Mouse (Mus musculus): ENCODE measurements around the gene Sf1.

The Sf1 gene

GRCm38 (mm10) chr19:6420481-6421210 lies 57.2 kb downstream of the Sf1 start:
- TF ChIP-seq POU5F1 (IDR thresholded peaks at IDR 0.05; ENCODE audit: borderline replicate concordance, low read length) (no peak), CTCF (conservative IDR thresholded peaks at IDR 0.05; ENCODE audit: low read length) (no peak), NANOG (IDR thresholded peaks at IDR 0.05; ENCODE audit: borderline replicate concordance, low read length) (no peak)
- peaks cover 70% of the 10 kb centered on the region for H3K4me1 ChIP-seq (replicated peaks; ENCODE audit: low read depth, low read length)
- no peaks in the 10 kb centered on the region for H3K9me3 ChIP-seq (ENCODE audit: low read length)
- H3K36me3 ChIP-seq (ENCODE audit: insufficient read depth, low read length) = 0 out of 2 replicates have a peak, but pooled peaks cover 2% of the 10 kb centered on the region
- peaks cover 58% of the 10 kb centered on the region for H3K27me3 ChIP-seq (ENCODE audit: insufficient read depth, low read length)
- peak overlapping the region; percentile 32 for H3K4me3 ChIP-seq (replicated peaks; ENCODE audit: low read length)

GRCm38 (mm10) chr19:6421211-6421590 lies 57.7 kb downstream of the Sf1 start:
- peaks cover 64% of the 10 kb centered on the region for H3K27me3 ChIP-seq (ENCODE audit: insufficient read depth, low read length)
- peaks cover 70% of the 10 kb centered on the region for H3K4me1 ChIP-seq (replicated peaks; ENCODE audit: low read depth, low read length)
- no peak overlapping the region for H3K4me3 ChIP-seq (replicated peaks; ENCODE audit: low read length)
- no peaks in the 10 kb centered on the region for H3K9me3 ChIP-seq (ENCODE audit: low read length)
- TF ChIP-seq POU5F1 (IDR thresholded peaks at IDR 0.05; ENCODE audit: borderline replicate concordance, low read length) (no peak), NANOG (IDR thresholded peaks at IDR 0.05; ENCODE audit: borderline replicate concordance, low read length) (no peak), CTCF (conservative IDR thresholded peaks at IDR 0.05; ENCODE audit: low read length) (no peak)
- H3K36me3 ChIP-seq (ENCODE audit: insufficient read depth, low read length) = no peaks in the 10 kb centered on the region

GRCm38 (mm10) chr19:6422014-6422413 lies 58.5 kb downstream of the Sf1 start:
- Histone ChIP-seq H3K4me1 (replicated peaks; ENCODE audit: low read depth, low read length) (peaks cover 68% of the 10 kb centered on the region), H3K4me3 (replicated peaks; ENCODE audit: low read length) (no peak overlapping the region), H3K36me3 (ENCODE audit: insufficient read depth, low read length) (no peaks in the 10 kb centered on the region), H3K9me3 (ENCODE audit: low read length) (no peaks in the 10 kb centered on the region), H3K27me3 (ENCODE audit: insufficient read depth, low read length) (peaks cover 69% of the 10 kb centered on the region)
- TF ChIP-seq POU5F1 (IDR thresholded peaks at IDR 0.05; ENCODE audit: borderline replicate concordance, low read length) (no peak), NANOG (IDR thresholded peaks at IDR 0.05; ENCODE audit: borderline replicate concordance, low read length) (no peak), CTCF (conservative IDR thresholded peaks at IDR 0.05; ENCODE audit: low read length) (no peak)

GRCm38 (mm10) chr19:6423241-6423640 lies 59.8 kb downstream of the Sf1 start:
- Histone ChIP-seq H3K4me3 (replicated peaks; ENCODE audit: low read length) (no peak overlapping the region), H3K27me3 (ENCODE audit: insufficient read depth, low read length) (peaks cover 80% of the 10 kb centered on the region), H3K9me3 (ENCODE audit: low read length) (no peaks in the 10 kb centered on the region), H3K4me1 (replicated peaks; ENCODE audit: low read depth, low read length) (peaks cover 65% of the 10 kb centered on the region), H3K36me3 (ENCODE audit: insufficient read depth, low read length) (no peaks in the 10 kb centered on the region)
- TF ChIP-seq POU5F1 (IDR thresholded peaks at IDR 0.05; ENCODE audit: borderline replicate concordance, low read length) (no peak), CTCF (conservative IDR thresholded peaks at IDR 0.05; ENCODE audit: low read length) (no peak), NANOG (IDR thresholded peaks at IDR 0.05; ENCODE audit: borderline replicate concordance, low read length) (no peak)

GRCm38 (mm10) chr19:6424137-6424881 lies 60.8 kb downstream of the Sf1 start:
- Histone ChIP-seq H3K36me3 (ENCODE audit: insufficient read depth, low read length) (no peaks in the 10 kb centered on the region), H3K4me3 (replicated peaks; ENCODE audit: low read length) (no peak overlapping the region), H3K4me1 (replicated peaks; ENCODE audit: low read depth, low read length) (peaks cover 66% of the 10 kb centered on the region), H3K27me3 (ENCODE audit: insufficient read depth, low read length) (peaks cover 78% of the 10 kb centered on the region), H3K9me3 (ENCODE audit: low read length) (no peaks in the 10 kb centered on the region)
- no peak for TF ChIP-seq CTCF (conservative IDR thresholded peaks at IDR 0.05; ENCODE audit: low read length)
- TF ChIP-seq POU5F1 (IDR thresholded peaks at IDR 0.05; ENCODE audit: borderline replicate concordance, low read length) = no peak
- no peak for TF ChIP-seq NANOG (IDR thresholded peaks at IDR 0.05; ENCODE audit: borderline replicate concordance, low read length)

- no peaks in the 10 kb centered on the region for H3K9me3 ChIP-seq (ENCODE audit: low read length)
- TF ChIP-seq NANOG (IDR thresholded peaks at IDR 0.05; ENCODE audit: borderline replicate concordance, low read length) (no peak), CTCF (conservative IDR thresholded peaks at IDR 0.05; ENCODE audit: low read length) (no peak), POU5F1 (IDR thresholded peaks at IDR 0.05; ENCODE audit: borderline replicate concordance, low read length) (no peak)
- peaks cover 66% of the 10 kb centered on the region for H3K4me1 ChIP-seq (replicated peaks; ENCODE audit: low read depth, low read length)
- H3K4me3 ChIP-seq (replicated peaks; ENCODE audit: low read length) = no peak overlapping the region
- H3K36me3 ChIP-seq (ENCODE audit: insufficient read depth, low read length) = no peaks in the 10 kb centered on the region
- H3K27me3 ChIP-seq (ENCODE audit: insufficient read depth, low read length) = peaks cover 69% of the 10 kb centered on the region
Measured at GRCm38 (mm10) chr19:6425595-6425994, 62.1 kb downstream of the Sf1 start.

GRCm38 (mm10) chr19:6426703-6427500 lies 63.4 kb downstream of the Sf1 start:
- TF ChIP-seq POU5F1 (IDR thresholded peaks at IDR 0.05; ENCODE audit: borderline replicate concordance, low read length) (no peak), CTCF (conservative IDR thresholded peaks at IDR 0.05; ENCODE audit: low read length) (no peak), NANOG (IDR thresholded peaks at IDR 0.05; ENCODE audit: borderline replicate concordance, low read length) (no peak)
- Histone ChIP-seq H3K9me3 (ENCODE audit: low read length) (no peaks in the 10 kb centered on the region), H3K4me3 (replicated peaks; ENCODE audit: low read length) (peak overlapping the region; percentile 86), H3K36me3 (ENCODE audit: insufficient read depth, low read length) (no peaks in the 10 kb centered on the region), H3K4me1 (replicated peaks; ENCODE audit: low read depth, low read length) (peaks cover 58% of the 10 kb centered on the region), H3K27me3 (ENCODE audit: insufficient read depth, low read length) (peaks cover 62% of the 10 kb centered on the region)
